Mouse (Mus musculus) stomach, postnatal 0 days (tissue): ENCODE measurements around the gene Cmya5. TPM values are rescaled to one million over a fixed set of nuclear protein-coding genes. Genes with fewer than 3 reads are reported as not detected.

Source experiments
- ATAC-seq: fragments of 200-750 bp; cut with Nextera tagmentation; 2 replicates; pipeline ENCODE4 v1.8.0; 2017; ENCODE audit not compliant: low FRiP score, low TSS enrichment
- DNase-seq: peaks from one replicate; pipeline ENCODE4 v3.0.0-alpha.2; 2016; ENCODE audit warnings: low spot score
- H3K27ac ChIP-seq: fragments of 300-500 bp; sonication (generic); replicated peaks from 2 replicates; pipeline ENCODE4 v1.5.1; 2014; ENCODE audit warnings: mild to moderate bottlenecking, control low read depth
- H3K27me3 ChIP-seq: fragments of 300-500 bp; sonication (generic); 2 replicates; pipeline ENCODE4 v1.6.1; 2014; ENCODE audit warnings: low read length; ENCODE audit not compliant: control insufficient read depth, insufficient read depth
- H3K36me3 ChIP-seq: fragments of 300-500 bp; sonication (generic); 2 replicates; pipeline ENCODE4 v1.6.1; 2014; ENCODE audit warnings: low read length, mixed read lengths; ENCODE audit not compliant: control insufficient read depth, insufficient read depth
- H3K4me1 ChIP-seq: fragments of 300-500 bp; sonication (generic); replicated peaks from 2 replicates; pipeline ENCODE4 v1.6.1; 2014; ENCODE audit warnings: antibody characterized with exemption; ENCODE audit not compliant: control insufficient read depth, insufficient read depth
- H3K4me2 ChIP-seq: fragments of 300-500 bp; sonication (generic); replicated peaks from 2 replicates; pipeline ENCODE4 v1.6.1; 2014; ENCODE audit warnings: low read depth, mild to moderate bottlenecking, control low read depth, moderate library complexity
- H3K4me3 ChIP-seq: fragments of 300-500 bp; sonication (generic); 2 replicates; pipeline ENCODE4 v1.5.1; 2014; ENCODE audit warnings: low read depth, low read length, control low read depth
- H3K9ac ChIP-seq: fragments of 300-500 bp; sonication (generic); 2 replicates; pipeline ENCODE4 v1.6.1; 2014; ENCODE audit warnings: mild to moderate bottlenecking, low read length, control low read depth, mixed read lengths
- H3K9me3 ChIP-seq: fragments of 300-500 bp; sonication (generic); 2 replicates; pipeline ENCODE4 v1.6.1; 2016; ENCODE audit warnings: low read length; ENCODE audit not compliant: control insufficient read depth
- CTCF ChIP-seq: IDR thresholded peaks from 2 replicates; pipeline ENCODE4 v1.5.1; 2016; ENCODE audit warnings: antibody characterized with exemption, low read depth, mild to moderate bottlenecking, moderate library complexity
- EP300 ChIP-seq: optimal IDR thresholded peaks from 2 replicates; pipeline ENCODE3; 2016; ENCODE audit warnings: antibody characterized with exemption
- WGBS: fragments of 180-500 bp; shearing (Covaris S2); extraction: QIAGEN DNeasy Blood & Tissue Kit; methylation state at CpG from one replicate; pipeline ENCODE4 v1.1.7; 2014; 5-methylcytosine and 5-hydroxymethylcytosine counted together
- polyA plus RNA-seq: library from polyadenylated mRNA; unstranded; fragments of >200 nt; fragmentation: Nextera tagmentation; extraction: Ambion mirVana; gene quantifications from 2 replicates; pipeline ENCODE4 v1.2.1, GENCODE M21; 2015

Gene Cmya5
- polyA plus RNA-seq, 1 experiment from 2014 or later, result 0.13 TPM

GRCm38 (mm10) chr13:93068353-93068752 lies 76.2 kb downstream of the Cmya5 start:
- Histone ChIP-seq H3K4me3 (no peak overlapping the region), H3K4me2 (no peak overlapping the region), H3K27ac (no peak overlapping the region), H3K9ac (no peak overlapping the region), H3K36me3 (no peaks in the 10 kb centered on the region), H3K27me3 (no peaks in the 10 kb centered on the region), H3K4me1 (no peaks in the 10 kb centered on the region; the same call in 1 of the 2 replicates), H3K9me3 (no peaks in the 10 kb centered on the region)
- TF ChIP-seq EP300 (no peak), CTCF (no peak)
- ATAC-seq (no peak), DNase-seq (no peak)
- 86% methylated on average over 6 of the region's 6 CpGs for WGBS

DNA sequence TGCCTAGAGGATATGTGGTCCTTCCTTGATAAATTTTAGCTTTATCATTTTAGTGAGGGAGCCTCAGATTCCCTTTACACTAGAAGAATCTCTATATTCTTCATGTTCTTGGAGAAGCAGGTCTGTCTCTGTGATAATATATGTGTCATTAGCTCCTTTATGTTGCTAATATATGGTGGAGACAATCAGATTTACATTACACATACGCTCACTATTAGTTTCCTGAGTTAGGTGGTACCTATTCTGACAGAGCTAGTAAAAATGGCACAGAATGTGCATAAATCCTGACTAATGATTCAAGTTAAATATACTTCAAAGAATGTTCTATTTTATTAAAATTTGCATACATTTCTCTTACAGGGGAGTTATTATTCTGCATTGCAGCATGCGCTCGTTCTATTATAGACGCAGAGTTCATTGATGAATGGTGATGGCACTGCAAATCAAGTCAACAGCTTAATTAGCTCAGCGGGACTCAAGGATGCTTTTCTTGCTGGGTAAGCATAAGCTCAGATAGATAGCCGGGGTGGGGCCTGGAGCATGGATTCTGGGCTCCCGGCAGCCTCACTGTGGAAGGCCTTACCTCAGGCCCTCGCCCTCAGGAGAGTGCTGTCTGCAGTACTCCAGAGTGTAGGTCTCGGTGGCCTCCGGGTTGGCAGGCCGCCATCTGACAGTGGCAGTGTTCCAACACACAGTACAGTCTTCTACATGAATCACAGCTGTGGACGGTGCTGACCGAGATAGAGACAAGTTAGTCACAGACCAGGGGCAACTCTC lies 81.5 kb downstream of the Cmya5 start:
- DNase-seq (peak; percentile 90), ATAC-seq (peak; percentile 82; the same call in 1 of the 2 replicates)
- Histone ChIP-seq H3K9ac (no peak overlapping the region), H3K27me3 (no peaks in the 10 kb centered on the region), H3K27ac (no peak overlapping the region), H3K4me2 (no peak overlapping the region), H3K9me3 (no peaks in the 10 kb centered on the region), H3K4me1 (no peaks in the 10 kb centered on the region), H3K4me3 (no peak overlapping the region), H3K36me3 (no peaks in the 10 kb centered on the region)
- TF ChIP-seq EP300, result no peak
- TF ChIP-seq CTCF, result no peak
- WGBS, result 51% methylated on average over 13 of the region's 13 CpGs

GRCm38 (mm10) chr13:93061311-93061710 lies 83.2 kb downstream of the Cmya5 start:
- 67% methylated on average over 4 of the region's 4 CpGs for WGBS

GRCm38 (mm10) chr13:93060437-93060836 lies 84.1 kb downstream of the Cmya5 start:
- DNase-seq (no peak), ATAC-seq (no peak)
- Histone ChIP-seq H3K4me2 (no peak overlapping the region), H3K4me3 (no peak overlapping the region), H3K9me3 (no peaks in the 10 kb centered on the region), H3K27me3 (no peaks in the 10 kb centered on the region), H3K27ac (no peak overlapping the region), H3K9ac (no peak overlapping the region), H3K4me1 (no peaks in the 10 kb centered on the region), H3K36me3 (no peaks in the 10 kb centered on the region)
- WGBS, result 85% methylated on average over 3 of the region's 3 CpGs
- no peak for TF ChIP-seq EP300
- no peak for TF ChIP-seq CTCF

More at GRCm38 (mm10) chr13:93061311-93061710, 83.2 kb downstream of the Cmya5 start:
- Histone ChIP-seq H3K9me3 (no peaks in the 10 kb centered on the region), H3K9ac (no peak overlapping the region), H3K36me3 (no peaks in the 10 kb centered on the region), H3K4me3 (no peak overlapping the region), H3K27me3 (no peaks in the 10 kb centered on the region), H3K4me2 (no peak overlapping the region), H3K4me1 (no peaks in the 10 kb centered on the region), H3K27ac (no peak overlapping the region)
- ATAC-seq (no peak), DNase-seq (no peak)
- TF ChIP-seq CTCF (no peak), EP300 (no peak)

DNA sequence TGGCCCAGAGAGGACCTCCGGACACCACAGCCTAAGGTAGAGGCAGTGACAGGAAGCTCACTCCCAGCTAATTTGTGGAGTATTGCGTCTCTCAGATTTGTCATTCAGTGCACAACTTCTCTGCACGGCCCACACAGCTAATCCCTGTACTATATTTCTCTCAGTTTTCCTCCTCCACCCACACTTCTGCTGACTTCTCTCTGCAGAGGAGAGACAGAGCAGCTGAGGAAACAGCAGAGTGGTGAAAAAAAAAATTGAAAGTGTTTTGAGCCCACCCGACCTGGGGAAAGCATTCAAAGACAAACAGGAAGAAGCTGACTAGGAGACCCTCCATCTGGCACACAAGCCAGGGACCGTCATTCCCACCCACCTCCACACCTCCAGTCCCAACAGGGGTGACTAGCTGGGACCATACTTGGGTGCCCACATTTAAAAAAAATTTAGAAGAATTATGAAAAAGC lies 85.9 kb downstream of the Cmya5 start:
- H3K4me3 ChIP-seq, result no peak overlapping the region
- no peaks in the 10 kb centered on the region for H3K27me3 ChIP-seq
- no peak overlapping the region for H3K9ac ChIP-seq
- no peaks in the 10 kb centered on the region for H3K9me3 ChIP-seq
- no peak overlapping the region for H3K27ac ChIP-seq
- H3K36me3 ChIP-seq, result no peaks in the 10 kb centered on the region
- TF ChIP-seq CTCF, result no peak
- no peak for TF ChIP-seq EP300
- ATAC-seq, result no peak
- no peak for DNase-seq
- H3K4me2 ChIP-seq, result no peak overlapping the region
- no peaks in the 10 kb centered on the region for H3K4me1 ChIP-seq
- 68% methylated on average over 5 of the region's 5 CpGs for WGBS

- WGBS, result 83% methylated on average over 7 of the region's 7 CpGs
- Histone ChIP-seq H3K4me1 (no peaks in the 10 kb centered on the region), H3K27me3 (no peaks in the 10 kb centered on the region), H3K36me3 (no peaks in the 10 kb centered on the region), H3K9ac (no peak overlapping the region), H3K27ac (no peak overlapping the region), H3K4me3 (no peak overlapping the region), H3K4me2 (no peak overlapping the region), H3K9me3 (no peaks in the 10 kb centered on the region)
- ATAC-seq (no peak), DNase-seq (no peak)
- no peak for TF ChIP-seq CTCF
- no peak for TF ChIP-seq EP300
Measured at GRCm38 (mm10) chr13:93057492-93058260, 86.8 kb downstream of the Cmya5 start.
